Mouse (Mus musculus): Measurements from ENCODE around the gene 4932415D10Rik. TPM values are rescaled to one million over a fixed set of nuclear protein-coding genes. Genes with fewer than 3 reads are reported as not detected.

4932415D10Rik gene
- polyA plus RNA-seq (2017; shearing (Covaris generic)), result not detected

GRCm38 (mm10) chr10:82316482-82316881 is at the start of gene 4932415D10Rik:
4932415D10Rik (minus strand) TSS chr10:82316582.

GRCm38 (mm10) chr10:82354083-82355010 is 38.0 kb upstream of the 4932415D10Rik start, which contains the start of gene Gm4924:
Gm4924 (plus strand) TSS chr10:82354255.

GRCm38 (mm10) chr10:82240742-82241400 is 75.5 kb downstream of the 4932415D10Rik start, which contains the start of gene Zfp938:
Zfp938 (minus strand) TSS chr10:82241280.

Other genes with a start within 250 kb of the 4932415D10Rik start
- 7.5 TPM for gene BC024063, start 233.2 kb downstream of the 4932415D10Rik start, polyA plus RNA-seq (2017; shearing (Covaris generic))
- 8.1 TPM for gene AU041133, start 188.6 kb downstream of the 4932415D10Rik start, polyA plus RNA-seq (2017; shearing (Covaris generic))
- 4.8 TPM for gene Zfp938, start 75.3 kb downstream of the 4932415D10Rik start, polyA plus RNA-seq (2017; shearing (Covaris generic))
- 4.1 TPM for gene Gm4924, start 37.7 kb upstream of the 4932415D10Rik start, polyA plus RNA-seq (2017; shearing (Covaris generic))
- not detected for gene Gm1553, start 176.0 kb upstream of the 4932415D10Rik start, polyA plus RNA-seq (2017; shearing (Covaris generic))